ENCODE assay signal across 7 mouse cellular contexts in the genomic region with DNA sequence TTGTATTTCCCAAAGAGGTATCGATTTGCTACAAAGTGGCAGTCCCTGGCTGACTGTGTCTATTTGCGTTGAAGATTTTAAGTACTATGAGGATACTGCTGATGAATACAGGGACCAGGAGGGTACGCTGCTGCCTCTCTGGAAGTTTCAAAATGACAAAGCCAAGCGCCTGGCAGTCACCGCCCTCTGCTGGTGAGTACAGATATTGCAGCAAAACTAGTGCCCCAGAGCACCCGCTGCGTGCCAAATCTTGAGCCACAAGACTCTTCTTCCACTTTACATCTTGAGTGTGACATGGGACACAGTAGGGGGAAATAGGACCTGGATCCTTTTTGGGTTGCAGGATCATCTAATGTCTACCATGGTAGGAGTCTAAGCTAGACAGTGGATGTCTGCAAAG. TPM values are rescaled to one million over a fixed set of nuclear protein-coding genes. Genes with fewer than 3 reads are reported as not detected.
DNase-seq lines count a peak whose midpoint lies in the region; ATAC-seq and TF ChIP-seq lines count a peak whose summit lies in the region.

No protein-coding gene starts in this region.

- H3K4me2 ChIP-seq in forebrain, embryonic 15.5 days (replicated peaks): no peak overlapping the region
- no peak overlapping the region for H3K4me2 ChIP-seq in hindbrain, embryonic 13.5 days
- no peak overlapping the region for H3K4me2 ChIP-seq in midbrain, embryonic 11.5 days

- H3K27me3 ChIP-seq in forebrain, embryonic 15.5 days: no peaks in the 10 kb centered on the region
- no peaks in the 10 kb centered on the region for H3K27me3 ChIP-seq in hindbrain, embryonic 13.5 days
- no peaks in the 10 kb centered on the region for H3K27me3 ChIP-seq in midbrain, embryonic 11.5 days (ENCODE audit: control insufficient read depth, insufficient read depth, low read length)

- H3K9ac ChIP-seq in forebrain, embryonic 15.5 days (replicated peaks): no peak overlapping the region
- H3K9ac ChIP-seq in hindbrain, embryonic 13.5 days: no peak overlapping the region
- H3K9ac ChIP-seq in midbrain, embryonic 11.5 days (ENCODE audit: low read length): peak overlapping the region; percentile 6; the same call in 1 of the 2 replicates

- TF ChIP-seq POLR2A in brain, embryonic 14.5 days (IDR thresholded peaks at IDR 0.05; ENCODE audit: borderline replicate concordance, extremely low read depth, insufficient read depth, insufficient read length, poor library complexity, severe bottlenecking): no peak

- no peaks in the 10 kb centered on the region for H3K9me3 ChIP-seq in forebrain, embryonic 15.5 days
- no peaks in the 10 kb centered on the region for H3K9me3 ChIP-seq in hindbrain, embryonic 13.5 days
- H3K9me3 ChIP-seq in midbrain, embryonic 11.5 days (ENCODE audit: control insufficient read depth, low read length): no peaks in the 10 kb centered on the region

- peaks cover 81% of the 10 kb centered on the region for H3K4me1 ChIP-seq in forebrain, embryonic 15.5 days
- peaks cover 83% of the 10 kb centered on the region for H3K4me1 ChIP-seq in hindbrain, embryonic 13.5 days (replicated peaks)
- peaks cover 23% of the 10 kb centered on the region for H3K4me1 ChIP-seq in midbrain, embryonic 11.5 days (ENCODE audit: control insufficient read depth, insufficient read depth, low read length)

- H3K27ac ChIP-seq in forebrain, embryonic 15.5 days (replicated peaks): 0 out of 2 replicates have a peak overlapping the region, but pooled peaks have one; percentile 42
- peak overlapping the region; percentile 52; the same call in 1 of the 2 replicates for H3K27ac ChIP-seq in hindbrain, embryonic 13.5 days
- no peak overlapping the region for H3K27ac ChIP-seq in midbrain, embryonic 11.5 days (ENCODE audit: low read depth, low read length)

- peak; percentile 98 for TF ChIP-seq CTCF in brain, embryonic 14.5 days (IDR thresholded peaks at IDR 0.05; ENCODE audit: borderline replicate concordance, extremely low read depth, insufficient read depth, insufficient read length)

- peak; percentile 76 for DNase-seq in MN1 (ENCODE audit: low spot score)
- DNase-seq in brain, embryonic 14.5 days (ENCODE audit: low read depth): peak; percentile 89
- DNase-seq in left cerebral cortex, adult 18-20 months (ENCODE audit: low spot score in 2 of 2): peak; percentile 85 to 93
- peak; percentile 98 for DNase-seq in midbrain, embryonic 11.5 days (ENCODE audit: low spot score, missing footprints)
- peak; percentile 89 for DNase-seq in right cerebral cortex, postnatal 4 days

- H3K4me3 ChIP-seq in forebrain, embryonic 15.5 days: no peak overlapping the region
- no peak overlapping the region for H3K4me3 ChIP-seq in hindbrain, embryonic 13.5 days
- no peak overlapping the region for H3K4me3 ChIP-seq in midbrain, embryonic 11.5 days (ENCODE audit: low read depth, low read length)

- ATAC-seq in forebrain, embryonic 15.5 days (replicated peaks): no peak
- ATAC-seq in hindbrain, embryonic 13.5 days (ENCODE audit: low FRiP score): no peak
- peak; percentile 33 for ATAC-seq in midbrain, embryonic 11.5 days (ENCODE audit: low FRiP score)

- WGBS in forebrain, embryonic 15.5 days: 7% methylated on average over 7 of the region's 7 CpGs
- 8% methylated on average over 7 of the region's 7 CpGs for WGBS in hindbrain, embryonic 13.5 days
- WGBS in midbrain, embryonic 11.5 days: 9% methylated on average over 7 of the region's 7 CpGs

- H3K36me3 ChIP-seq in forebrain, embryonic 15.5 days: no peaks in the 10 kb centered on the region
- H3K36me3 ChIP-seq in hindbrain, embryonic 13.5 days: no peaks in the 10 kb centered on the region
- H3K36me3 ChIP-seq in midbrain, embryonic 11.5 days (ENCODE audit: control insufficient read depth, insufficient read depth, low read length): no peaks in the 10 kb centered on the region

RNA-seq across cellular contexts. Expression of a gene that starts 26.0 kb away (rescaled TPM):
- 124 and 147 TPM in 2 replicates for polyA plus RNA-seq in brain, embryonic 14.5 days (2012; rRNA removed)
- 58.3 and 66.4 TPM in 2 replicates for polyA plus RNA-seq in forebrain, embryonic 15.5 days (2015; fragmentation: Nextera tagmentation; extraction: Ambion mirVana)
- polyA plus RNA-seq in hindbrain, embryonic 13.5 days (2015; fragmentation: Nextera tagmentation; extraction: Ambion mirVana): 92.0 and 95.2 TPM in 2 replicates
- total RNA-seq in left cerebral cortex, adult 18-20 months (2021): 10 to 100 TPM; 59.1 to 66.3 TPM
- 30.4 and 32.9 TPM in 2 replicates for polyA plus RNA-seq in midbrain, embryonic 11.5 days (2014; fragmentation: Nextera tagmentation; extraction: Ambion mirVana)

RNA-seq across cellular contexts. Expression of a gene that starts 44.6 kb away (rescaled TPM):
- polyA plus RNA-seq in brain, embryonic 14.5 days (2012; rRNA removed): 2.3 and 2.8 TPM in 2 replicates
- 2.0 TPM in 2 replicates for polyA plus RNA-seq in forebrain, embryonic 15.5 days (2015; fragmentation: Nextera tagmentation; extraction: Ambion mirVana)
- polyA plus RNA-seq in hindbrain, embryonic 13.5 days (2015; fragmentation: Nextera tagmentation; extraction: Ambion mirVana): 3.2 and 5.0 TPM in 2 replicates
- 1 to 10 TPM; 6.6 to 9.1 TPM for total RNA-seq in left cerebral cortex, adult 18-20 months (2021)
- polyA plus RNA-seq in midbrain, embryonic 11.5 days (2014; fragmentation: Nextera tagmentation; extraction: Ambion mirVana): 1.7 and 1.9 TPM in 2 replicates

RNA-seq across cellular contexts. Expression of a gene that starts 44.8 kb away (rescaled TPM):
- polyA plus RNA-seq in brain, embryonic 14.5 days (2012; rRNA removed): 78.6 and 97.8 TPM in 2 replicates
- polyA plus RNA-seq in forebrain, embryonic 15.5 days (2015; fragmentation: Nextera tagmentation; extraction: Ambion mirVana): 14.3 and 14.7 TPM in 2 replicates
- 16.7 and 18.1 TPM in 2 replicates for polyA plus RNA-seq in hindbrain, embryonic 13.5 days (2015; fragmentation: Nextera tagmentation; extraction: Ambion mirVana)
- total RNA-seq in left cerebral cortex, adult 18-20 months (2021): 100 to 1,000 TPM; 198 TPM
- polyA plus RNA-seq in midbrain, embryonic 11.5 days (2014; fragmentation: Nextera tagmentation; extraction: Ambion mirVana): 8.5 and 8.8 TPM in 2 replicates
